Mouse (Mus musculus): ENCODE data around the gene Syce2. TPM values are rescaled to one million over a fixed set of nuclear protein-coding genes. Genes with fewer than 3 reads are reported as not detected.
A peak's percentile ranks its signal among the peaks of the same experiment; 100 is the strongest.

Syce2 gene
- polyA plus RNA-seq, 1 experiment from 2014 or later, result 23.0 TPM

- WGBS, result 74% methylated on average over 16 of the region's 16 CpGs
- H3K36me3 ChIP-seq, result no peaks in the 10 kb centered on the region
- H3K4me3 ChIP-seq, result no peak overlapping the region
- no peak overlapping the region for H3K27ac ChIP-seq
- H3K9me3 ChIP-seq (replicated peaks), result no peaks in the 10 kb centered on the region
- H3K4me1 ChIP-seq (replicated peaks), result peaks cover 15% of the 10 kb centered on the region
- ATAC-seq (replicated peaks; ENCODE audit: insufficient number of reproducible peaks, insufficient read depth, low FRiP score, low read depth), result no peak
- peaks cover 94% of the 10 kb centered on the region for H3K27me3 ChIP-seq
- no peak overlapping the region for H3K9ac ChIP-seq
- H3K4me2 ChIP-seq, result no peak overlapping the region
These were observed 62.1 kb downstream of the Syce2 start for GRCm38 (mm10) chr8:84933767-84934559.

- Histone ChIP-seq H3K27ac (no peak overlapping the region), H3K4me3 (no peak overlapping the region), H3K27me3 (peaks cover 91% of the 10 kb centered on the region), H3K9ac (no peak overlapping the region), H3K4me1 (replicated peaks) (peaks cover 12% of the 10 kb centered on the region), H3K36me3 (no peaks in the 10 kb centered on the region), H3K4me2 (no peak overlapping the region), H3K9me3 (replicated peaks) (no peaks in the 10 kb centered on the region)
- no peak for ATAC-seq (replicated peaks; ENCODE audit: insufficient number of reproducible peaks, insufficient read depth, low FRiP score, low read depth)
- WGBS, result 4% methylated on average over 15 of the region's 15 CpGs
These were observed 62.9 kb downstream of the Syce2 start for GRCm38 (mm10) chr8:84934860-84935259.

- Histone ChIP-seq H3K4me3 (no peak overlapping the region), H3K4me2 (no peak overlapping the region), H3K9ac (no peak overlapping the region), H3K27me3 (peaks cover 85% of the 10 kb centered on the region), H3K36me3 (no peaks in the 10 kb centered on the region), H3K4me1 (replicated peaks) (peaks cover 12% of the 10 kb centered on the region), H3K27ac (no peak overlapping the region), H3K9me3 (replicated peaks) (no peaks in the 10 kb centered on the region)
- 6% methylated on average over 14 of the region's 14 CpGs for WGBS
- ATAC-seq (replicated peaks; ENCODE audit: insufficient number of reproducible peaks, insufficient read depth, low FRiP score, low read depth), result no peak
These were observed 63.6 kb downstream of the Syce2 start for GRCm38 (mm10) chr8:84935489-84935888.

GRCm38 (mm10) chr8:84936041-84936961, 64.4 kb downstream of the Syce2 start:
- H3K36me3 ChIP-seq, result no peaks in the 10 kb centered on the region
- H3K4me1 ChIP-seq (replicated peaks), result peaks cover 12% of the 10 kb centered on the region
- no peak overlapping the region for H3K27ac ChIP-seq
- peak overlapping the region; percentile 71 for H3K4me2 ChIP-seq
- WGBS, result 25% methylated on average over 22 of the region's 23 CpGs
- no peaks in the 10 kb centered on the region for H3K9me3 ChIP-seq (replicated peaks)
- no peak for ATAC-seq (replicated peaks; ENCODE audit: insufficient number of reproducible peaks, insufficient read depth, low FRiP score, low read depth)
- no peak overlapping the region for H3K9ac ChIP-seq
- peaks cover 79% of the 10 kb centered on the region for H3K27me3 ChIP-seq
- peak overlapping the region; percentile 46 for H3K4me3 ChIP-seq

- peak within 1 kb of the TSS; percentile 71 for H3K4me2 ChIP-seq
- peaks cover 78% of the 10 kb centered on the region for H3K27me3 ChIP-seq
- H3K9me3 ChIP-seq (replicated peaks), result no peaks in the 10 kb centered on the region
- H3K4me3 ChIP-seq, result peak within 1 kb of the TSS; percentile 46
- H3K27ac ChIP-seq, result no peak within 1 kb of the TSS
- 0 out of 2 replicates have a peak within 1 kb of the TSS, but pooled peaks have one; percentile 40 for H3K9ac ChIP-seq
- H3K4me1 ChIP-seq (replicated peaks), result peaks cover 12% of the 10 kb centered on the region
- WGBS, result under 1% methylated on average over 50 of the region's 50 CpGs
- ATAC-seq (replicated peaks; ENCODE audit: insufficient number of reproducible peaks, insufficient read depth, low FRiP score, low read depth), result peak; percentile 56
- H3K36me3 ChIP-seq, result no peaks in the 10 kb centered on the region
These were observed 65.1 kb downstream of the Syce2 start, which contains the start of gene Mast1 for GRCm38 (mm10) chr8:84936962-84937546. Mast1 (minus strand) TSS chr8:84937359.

Small RNA genes within 50 kb of the gene (microRNA-seq; reads per million reads assigned to microRNA genes)
- gene Gm24197 (not detected), gene Mir7069 (2.1 reads per million, percentile 2 among the genes with 10 or more reads in this experiment)

Other genes with a start within 250 kb of the Syce2 start
- 34.9 and 50.5 TPM in 2 replicates for gene Ier2, start 209.3 kb upstream of the Syce2 start, polyA plus RNA-seq (2015; fragmentation: Nextera tagmentation; extraction: Ambion mirVana)
- gene Trmt1, start 185.8 kb upstream of the Syce2 start, polyA plus RNA-seq (2015; fragmentation: Nextera tagmentation; extraction: Ambion mirVana), result 40.6 and 47.4 TPM in 2 replicates
- gene Nacc1, start 184.2 kb upstream of the Syce2 start, polyA plus RNA-seq (2015; fragmentation: Nextera tagmentation; extraction: Ambion mirVana), result 10.7 and 14.6 TPM in 2 replicates
- 9.2 and 13.2 TPM in 2 replicates for gene Lyl1, start 170.7 kb upstream of the Syce2 start, polyA plus RNA-seq (2015; fragmentation: Nextera tagmentation; extraction: Ambion mirVana)
- 4.5 TPM in 2 replicates for gene G430095P16Rik, start 149.1 kb upstream of the Syce2 start, polyA plus RNA-seq (2015; fragmentation: Nextera tagmentation; extraction: Ambion mirVana)
- 15.0 and 20.8 TPM in 2 replicates for gene Nfix, start 71.8 kb upstream of the Syce2 start, polyA plus RNA-seq (2015; fragmentation: Nextera tagmentation; extraction: Ambion mirVana)
- 5.8 and 6.4 TPM in 2 replicates for gene Dand5, start 49.3 kb upstream of the Syce2 start, polyA plus RNA-seq (2015; fragmentation: Nextera tagmentation; extraction: Ambion mirVana)
- 45.3 and 46.5 TPM in 2 replicates for gene Gadd45gip1, start 40.6 kb upstream of the Syce2 start, polyA plus RNA-seq (2015; fragmentation: Nextera tagmentation; extraction: Ambion mirVana)
- 107 and 123 TPM in 2 replicates for gene Rad23a, start 31.4 kb upstream of the Syce2 start, polyA plus RNA-seq (2015; fragmentation: Nextera tagmentation; extraction: Ambion mirVana)
- 525 and 658 TPM in 2 replicates for gene Calr, start 25.2 kb upstream of the Syce2 start, polyA plus RNA-seq (2015; fragmentation: Nextera tagmentation; extraction: Ambion mirVana)
- 44.5 and 62.5 TPM in 2 replicates for gene Farsa, start 15.1 kb upstream of the Syce2 start, polyA plus RNA-seq (2015; fragmentation: Nextera tagmentation; extraction: Ambion mirVana)
- gene Gcdh, start 21.8 kb downstream of the Syce2 start, polyA plus RNA-seq (2015; fragmentation: Nextera tagmentation; extraction: Ambion mirVana), result 36.4 and 40.1 TPM in 2 replicates
- gene Klf1, start 29.8 kb downstream of the Syce2 start, polyA plus RNA-seq (2015; fragmentation: Nextera tagmentation; extraction: Ambion mirVana), result 1.1 and 4.9 TPM in 2 replicates
- 4.3 and 7.3 TPM in 2 replicates for gene Dnase2a, start 36.4 kb downstream of the Syce2 start, polyA plus RNA-seq (2015; fragmentation: Nextera tagmentation; extraction: Ambion mirVana)
- 0.09 and 0.41 TPM in 2 replicates for gene Mast1, start 65.2 kb downstream of the Syce2 start, polyA plus RNA-seq (2015; fragmentation: Nextera tagmentation; extraction: Ambion mirVana)
- gene Rtbdn, start 74.9 kb downstream of the Syce2 start, polyA plus RNA-seq (2015; fragmentation: Nextera tagmentation; extraction: Ambion mirVana), result 0.26 TPM in 1 of 2 replicates, not detected in the other
- not detected in 2 replicates for gene Gm49661, start 97.3 kb downstream of the Syce2 start, polyA plus RNA-seq (2015; fragmentation: Nextera tagmentation; extraction: Ambion mirVana)
- 596 and 644 TPM in 2 replicates for gene Prdx2, start 97.5 kb downstream of the Syce2 start, polyA plus RNA-seq (2015; fragmentation: Nextera tagmentation; extraction: Ambion mirVana)
- gene Rnaseh2a, start 97.7 kb downstream of the Syce2 start, polyA plus RNA-seq (2015; fragmentation: Nextera tagmentation; extraction: Ambion mirVana), result 62.9 and 83.7 TPM in 2 replicates
- gene Junb, start 106.6 kb downstream of the Syce2 start, polyA plus RNA-seq (2015; fragmentation: Nextera tagmentation; extraction: Ambion mirVana), result 11.0 and 16.6 TPM in 2 replicates
- gene Hook2, start 118.5 kb downstream of the Syce2 start, polyA plus RNA-seq (2015; fragmentation: Nextera tagmentation; extraction: Ambion mirVana), result 5.3 and 8.8 TPM in 2 replicates
- gene Best2, start 142.4 kb downstream of the Syce2 start, polyA plus RNA-seq (2015; fragmentation: Nextera tagmentation; extraction: Ambion mirVana), result not detected in 2 replicates
- gene Asna1, start 153.2 kb downstream of the Syce2 start, polyA plus RNA-seq (2015; fragmentation: Nextera tagmentation; extraction: Ambion mirVana), result 97.7 and 106 TPM in 2 replicates
- gene Trir, start 154.7 kb downstream of the Syce2 start, polyA plus RNA-seq (2015; fragmentation: Nextera tagmentation; extraction: Ambion mirVana), result 68.4 and 77.2 TPM in 2 replicates
- 17.7 and 22.8 TPM in 2 replicates for gene Tnpo2, start 164.8 kb downstream of the Syce2 start, polyA plus RNA-seq (2015; fragmentation: Nextera tagmentation; extraction: Ambion mirVana)
- 15.4 and 22.2 TPM in 2 replicates for gene Fbxw9, start 187.9 kb downstream of the Syce2 start, polyA plus RNA-seq (2015; fragmentation: Nextera tagmentation; extraction: Ambion mirVana)
- gene Gm5741, start 195.9 kb downstream of the Syce2 start, polyA plus RNA-seq (2015; fragmentation: Nextera tagmentation; extraction: Ambion mirVana), result not detected in 2 replicates
- gene Dhps, start 199.6 kb downstream of the Syce2 start, polyA plus RNA-seq (2015; fragmentation: Nextera tagmentation; extraction: Ambion mirVana), result 46.1 and 52.8 TPM in 2 replicates
- 106 and 110 TPM in 2 replicates for gene Wdr83os, start 208.6 kb downstream of the Syce2 start, polyA plus RNA-seq (2015; fragmentation: Nextera tagmentation; extraction: Ambion mirVana)
- 33.1 and 40.8 TPM in 2 replicates for gene Wdr83, start 209.2 kb downstream of the Syce2 start, polyA plus RNA-seq (2015; fragmentation: Nextera tagmentation; extraction: Ambion mirVana)
- 30.6 and 41.2 TPM in 2 replicates for gene Man2b1, start 211.2 kb downstream of the Syce2 start, polyA plus RNA-seq (2015; fragmentation: Nextera tagmentation; extraction: Ambion mirVana)

All from heart, embryonic 15.5 days (tissue).